Mouse (Mus musculus): ENCODE measurements around the gene Bcas3. TPM values are rescaled to one million over a fixed set of nuclear protein-coding genes. Genes with fewer than 3 reads are reported as not detected.
A peak's percentile ranks its signal among the peaks of the same experiment; 100 is the strongest.

Bcas3 gene
- polyA plus RNA-seq, 1 experiment from 2014 or later, result 28.0 TPM

GRCm38 (mm10) chr11:85841211-85841681, 488.3 kb downstream of the Bcas3 start:
- H3K9ac ChIP-seq (ENCODE audit: low read depth, low read length), result peak overlapping the region; percentile 97
- peaks cover 11% of the 10 kb centered on the region for H3K4me1 ChIP-seq (ENCODE audit: control insufficient read depth, insufficient read depth, low read length)
- peak overlapping the region; percentile 72 for H3K4me2 ChIP-seq (ENCODE audit: low read depth, low read length)
- no peaks in the 10 kb centered on the region for H3K9me3 ChIP-seq (ENCODE audit: control insufficient read depth, low read length)
- H3K4me3 ChIP-seq (ENCODE audit: low read depth, low read length), result peak overlapping the region; percentile 70
- peak overlapping the region; percentile 94 for H3K27ac ChIP-seq (replicated peaks; ENCODE audit: low read depth, low read length)
- peaks cover 36% of the 10 kb centered on the region for H3K36me3 ChIP-seq (ENCODE audit: control insufficient read depth, insufficient read depth, low read length)
- WGBS, result 18% methylated on average over 8 of the region's 8 CpGs
- peaks cover 46% of the 10 kb centered on the region; the same call in 1 of the 2 replicates for H3K27me3 ChIP-seq (replicated peaks; ENCODE audit: control insufficient read depth, insufficient read depth, low read length)
- DNase-seq (ENCODE audit: low spot score) (peak; percentile 48), ATAC-seq (ENCODE audit: low read depth) (no peak)

GRCm38 (mm10) chr11:85841980-85842379, 489.0 kb downstream of the Bcas3 start:
- peak; percentile 45 for ATAC-seq (ENCODE audit: low read depth)
- H3K27me3 ChIP-seq (replicated peaks; ENCODE audit: control insufficient read depth, insufficient read depth, low read length), result peaks cover 40% of the 10 kb centered on the region; the same call in 1 of the 2 replicates

GRCm38 (mm10) chr11:85842596-85843346, 489.8 kb downstream of the Bcas3 start:
- WGBS, result 5% methylated on average over 24 of the region's 24 CpGs
- H3K27me3 ChIP-seq (replicated peaks; ENCODE audit: control insufficient read depth, insufficient read depth, low read length), result peaks cover 33% of the 10 kb centered on the region; the same call in 1 of the 2 replicates

More at GRCm38 (mm10) chr11:85841980-85842379, 489.0 kb downstream of the Bcas3 start:
- Histone ChIP-seq H3K36me3 (ENCODE audit: control insufficient read depth, insufficient read depth, low read length) (peaks cover 31% of the 10 kb centered on the region), H3K27ac (replicated peaks; ENCODE audit: low read depth, low read length) (peak overlapping the region; percentile 94), H3K4me2 (ENCODE audit: low read depth, low read length) (peak overlapping the region; percentile 72), H3K9me3 (ENCODE audit: control insufficient read depth, low read length) (no peaks in the 10 kb centered on the region), H3K4me1 (ENCODE audit: control insufficient read depth, insufficient read depth, low read length) (peaks cover 11% of the 10 kb centered on the region), H3K9ac (ENCODE audit: low read depth, low read length) (peak overlapping the region; percentile 97), H3K4me3 (ENCODE audit: low read depth, low read length) (peak overlapping the region; percentile 70)
- 0% methylated on average over 15 of the region's 32 CpGs for WGBS
- peak; percentile 87 for DNase-seq (ENCODE audit: low spot score)

GRCm38 (mm10) chr11:85843347-85843692, 490.4 kb downstream of the Bcas3 start:
- peaks cover 11% of the 10 kb centered on the region; the same call in 1 of the 2 replicates for H3K4me1 ChIP-seq (ENCODE audit: control insufficient read depth, insufficient read depth, low read length)
- peak overlapping the region; percentile 97 for H3K9ac ChIP-seq (ENCODE audit: low read depth, low read length)
- WGBS, result under 1% methylated on average over 15 of the region's 18 CpGs
- H3K27me3 ChIP-seq (replicated peaks; ENCODE audit: control insufficient read depth, insufficient read depth, low read length), result peaks cover 30% of the 10 kb centered on the region; the same call in 1 of the 2 replicates
- peaks cover 17% of the 10 kb centered on the region for H3K36me3 ChIP-seq (ENCODE audit: control insufficient read depth, insufficient read depth, low read length)
- H3K4me2 ChIP-seq (ENCODE audit: low read depth, low read length), result peak overlapping the region; percentile 72
- ATAC-seq (ENCODE audit: low read depth) (peak; percentile 69), DNase-seq (ENCODE audit: low spot score) (peak; percentile 95)
- peak overlapping the region; percentile 70 for H3K4me3 ChIP-seq (ENCODE audit: low read depth, low read length)
- no peaks in the 10 kb centered on the region for H3K9me3 ChIP-seq (ENCODE audit: control insufficient read depth, low read length)
- peak overlapping the region; percentile 94 for H3K27ac ChIP-seq (replicated peaks; ENCODE audit: low read depth, low read length)

More at GRCm38 (mm10) chr11:85842596-85843346, 489.8 kb downstream of the Bcas3 start:
- DNase-seq (ENCODE audit: low spot score), result peak; percentile 45
- Histone ChIP-seq H3K36me3 (ENCODE audit: control insufficient read depth, insufficient read depth, low read length) (peaks cover 23% of the 10 kb centered on the region), H3K9ac (ENCODE audit: low read depth, low read length) (peak overlapping the region; percentile 97), H3K4me3 (ENCODE audit: low read depth, low read length) (peak overlapping the region; percentile 70), H3K4me1 (ENCODE audit: control insufficient read depth, insufficient read depth, low read length) (peaks cover 11% of the 10 kb centered on the region; the same call in 1 of the 2 replicates), H3K4me2 (ENCODE audit: low read depth, low read length) (peak overlapping the region; percentile 72), H3K27ac (replicated peaks; ENCODE audit: low read depth, low read length) (peak overlapping the region; percentile 94), H3K9me3 (ENCODE audit: control insufficient read depth, low read length) (no peaks in the 10 kb centered on the region)
- ATAC-seq (ENCODE audit: low read depth), result peak; percentile 2; the same call in 1 of the 2 replicates

- peak overlapping the region; percentile 94 for H3K27ac ChIP-seq (replicated peaks; ENCODE audit: low read depth, low read length)
- peaks cover 14% of the 10 kb centered on the region; the same call in 1 of the 2 replicates for H3K36me3 ChIP-seq (ENCODE audit: control insufficient read depth, insufficient read depth, low read length)
- H3K4me1 ChIP-seq (ENCODE audit: control insufficient read depth, insufficient read depth, low read length), result peaks cover 11% of the 10 kb centered on the region; the same call in 1 of the 2 replicates
- peak overlapping the region; percentile 70 for H3K4me3 ChIP-seq (ENCODE audit: low read depth, low read length)
- WGBS, result under 1% methylated on average over 46 of the region's 54 CpGs
- ATAC-seq (ENCODE audit: low read depth) (peak; percentile 47), DNase-seq (ENCODE audit: low spot score) (peak; percentile 93)
- no peaks in the 10 kb centered on the region for H3K9me3 ChIP-seq (ENCODE audit: control insufficient read depth, low read length)
- H3K27me3 ChIP-seq (replicated peaks; ENCODE audit: control insufficient read depth, insufficient read depth, low read length), result peaks cover 24% of the 10 kb centered on the region; the same call in 1 of the 2 replicates
- H3K9ac ChIP-seq (ENCODE audit: low read depth, low read length), result peak overlapping the region; percentile 97
- H3K4me2 ChIP-seq (ENCODE audit: low read depth, low read length), result peak overlapping the region; percentile 72
Observed at GRCm38 (mm10) chr11:85844144-85844965, 491.4 kb downstream of the Bcas3 start.

- H3K9ac ChIP-seq (ENCODE audit: low read depth, low read length), result peak overlapping the region; percentile 97
Observed at GRCm38 (mm10) chr11:85844971-85845370, 492.0 kb downstream of the Bcas3 start.

GRCm38 (mm10) chr11:85845921-85846320, 493.0 kb downstream of the Bcas3 start:
- DNase-seq (ENCODE audit: low spot score) (no peak), ATAC-seq (ENCODE audit: low read depth) (no peak)
- Histone ChIP-seq H3K27me3 (replicated peaks; ENCODE audit: control insufficient read depth, insufficient read depth, low read length) (peaks cover 9% of the 10 kb centered on the region; the same call in 1 of the 2 replicates), H3K4me1 (ENCODE audit: control insufficient read depth, insufficient read depth, low read length) (0 out of 2 replicates have a peak, but pooled peaks cover 6% of the 10 kb centered on the region), H3K4me2 (ENCODE audit: low read depth, low read length) (no peak overlapping the region), H3K27ac (replicated peaks; ENCODE audit: low read depth, low read length) (no peak overlapping the region), H3K9ac (ENCODE audit: low read depth, low read length) (no peak overlapping the region), H3K4me3 (ENCODE audit: low read depth, low read length) (no peak overlapping the region), H3K36me3 (ENCODE audit: control insufficient read depth, insufficient read depth, low read length) (peaks cover 3% of the 10 kb centered on the region; the same call in 1 of the 2 replicates), H3K9me3 (ENCODE audit: control insufficient read depth, low read length) (no peaks in the 10 kb centered on the region)
- 43% methylated on average over 5 of the region's 5 CpGs for WGBS

More at GRCm38 (mm10) chr11:85844971-85845370, 492.0 kb downstream of the Bcas3 start:
- Histone ChIP-seq H3K27ac (replicated peaks; ENCODE audit: low read depth, low read length) (no peak overlapping the region), H3K36me3 (ENCODE audit: control insufficient read depth, insufficient read depth, low read length) (peaks cover 12% of the 10 kb centered on the region; the same call in 1 of the 2 replicates), H3K27me3 (replicated peaks; ENCODE audit: control insufficient read depth, insufficient read depth, low read length) (peaks cover 18% of the 10 kb centered on the region; the same call in 1 of the 2 replicates), H3K4me2 (ENCODE audit: low read depth, low read length) (peak overlapping the region; percentile 72), H3K4me1 (ENCODE audit: control insufficient read depth, insufficient read depth, low read length) (peaks cover 11% of the 10 kb centered on the region; the same call in 1 of the 2 replicates), H3K4me3 (ENCODE audit: low read depth, low read length) (peak overlapping the region; percentile 70; the same call in 1 of the 2 replicates), H3K9me3 (ENCODE audit: control insufficient read depth, low read length) (no peaks in the 10 kb centered on the region)
- DNase-seq (ENCODE audit: low spot score), result no peak
- no peak for ATAC-seq (ENCODE audit: low read depth)
- WGBS, result 27% methylated on average over 5 of the region's 5 CpGs

- WGBS, result 70% methylated on average over 3 of the region's 4 CpGs
- no peak for DNase-seq (ENCODE audit: low spot score)
- H3K4me3 ChIP-seq (ENCODE audit: low read depth, low read length), result no peak overlapping the region
- ATAC-seq (ENCODE audit: low read depth), result no peak
- 0 out of 2 replicates have a peak, but pooled peaks cover 5% of the 10 kb centered on the region for H3K4me1 ChIP-seq (ENCODE audit: control insufficient read depth, insufficient read depth, low read length)
- H3K27ac ChIP-seq (replicated peaks; ENCODE audit: low read depth, low read length), result no peak overlapping the region
- H3K9ac ChIP-seq (ENCODE audit: low read depth, low read length), result no peak overlapping the region
- H3K27me3 ChIP-seq (replicated peaks; ENCODE audit: control insufficient read depth, insufficient read depth, low read length), result peaks cover 4% of the 10 kb centered on the region; the same call in 1 of the 2 replicates
- no peaks in the 10 kb centered on the region for H3K9me3 ChIP-seq (ENCODE audit: control insufficient read depth, low read length)
- H3K4me2 ChIP-seq (ENCODE audit: low read depth, low read length), result no peak overlapping the region
- no peaks in the 10 kb centered on the region for H3K36me3 ChIP-seq (ENCODE audit: control insufficient read depth, insufficient read depth, low read length)
Observed at GRCm38 (mm10) chr11:85846509-85846908, 493.5 kb downstream of the Bcas3 start.
